Mouse (Mus musculus): ENCODE measurements around the gene Sfxn4. TPM values are rescaled to one million over a fixed set of nuclear protein-coding genes. Genes with fewer than 3 reads are reported as not detected.

Gene Sfxn4
- polyA plus RNA-seq, 1 experiment: 2.7 TPM

- Histone ChIP-seq H3K79me2 (ENCODE audit: control insufficient read depth, insufficient read depth) (no peaks in the 10 kb centered on the region), H3K27me3 (ENCODE audit: control insufficient read depth, insufficient read depth, insufficient read length) (no peaks in the 10 kb centered on the region), H3K4me3 (peak within 1 kb of the TSS; percentile 53), H3ac (ENCODE audit: control insufficient read depth, insufficient read length) (peak within 1 kb of the TSS; percentile 61), H3K36me3 (ENCODE audit: control insufficient read depth, insufficient read depth) (no peaks in the 10 kb centered on the region), H3K4me2 (ENCODE audit: low read depth) (peak within 1 kb of the TSS; percentile 96)
- TF ChIP-seq POLR2A (IDR thresholded peaks at IDR 0.05; ENCODE audit: insufficient read length, low read depth): peak; percentile 48
- TF ChIP-seq TCF12 (IDR thresholded peaks at IDR 0.05; ENCODE audit: insufficient read depth, poor library complexity, severe bottlenecking): no peak
These were observed 28.5 kb upstream of the Sfxn4 start, which contains the start of gene Grk5 for GRCm38 (mm10) chr19:60889714-60890315. TSS of gene Grk5 (plus strand) at chr19:60889749.

GRCm38 (mm10) chr19:60889101-60889713 lies 27.9 kb upstream of the Sfxn4 start:
- peak overlapping the region; percentile 61 for H3ac ChIP-seq (ENCODE audit: control insufficient read depth, insufficient read length)
- H3K4me3 ChIP-seq: peak overlapping the region; percentile 53
- no peaks in the 10 kb centered on the region for H3K79me2 ChIP-seq (ENCODE audit: control insufficient read depth, insufficient read depth)
- no peaks in the 10 kb centered on the region for H3K36me3 ChIP-seq (ENCODE audit: control insufficient read depth, insufficient read depth)
- TF ChIP-seq CEBPB (IDR thresholded peaks at IDR 0.05; ENCODE audit: insufficient read depth, poor library complexity, severe bottlenecking): no peak
- TF ChIP-seq TCF3 (IDR thresholded peaks at IDR 0.05; ENCODE audit: insufficient read length, low read depth): no peak
- TF ChIP-seq MYOD1 (IDR thresholded peaks at IDR 0.05; ENCODE audit: control insufficient read depth in 1 of 3, insufficient read length in 2 of 3, low read depth in 2 of 3): no peak
- TF ChIP-seq REST (IDR thresholded peaks at IDR 0.05; ENCODE audit: insufficient read depth, insufficient read length): no peak
- no peak for TF ChIP-seq TCF12 (IDR thresholded peaks at IDR 0.05; ENCODE audit: insufficient read depth, poor library complexity, severe bottlenecking)
- TF ChIP-seq E2F4 (IDR thresholded peaks at IDR 0.05; ENCODE audit: insufficient read depth): no peak
- H3K27me3 ChIP-seq (ENCODE audit: control insufficient read depth, insufficient read depth, insufficient read length): no peaks in the 10 kb centered on the region
- H3K4me2 ChIP-seq (ENCODE audit: low read depth): peak overlapping the region; percentile 96

DNA sequence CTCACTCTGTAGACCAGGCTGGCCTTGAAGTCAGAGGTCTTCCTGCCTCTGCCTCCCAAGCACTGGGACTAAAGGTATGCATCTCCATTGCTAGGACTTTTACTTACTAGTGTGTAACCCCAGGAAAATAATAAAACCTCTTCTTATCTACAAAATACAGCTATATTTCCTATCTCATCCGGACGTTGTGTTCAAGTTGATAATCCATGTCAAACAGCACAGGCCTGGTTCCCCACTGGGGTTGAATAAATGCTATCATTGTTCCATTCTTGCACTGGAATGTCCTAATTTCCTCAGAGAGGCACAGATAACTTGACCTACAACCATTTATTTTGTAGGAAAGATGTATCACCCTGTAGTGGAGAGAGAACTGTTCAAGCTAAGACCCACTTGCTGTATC lies 26.4 kb upstream of the Sfxn4 start:
- Histone ChIP-seq H3ac (ENCODE audit: control insufficient read depth, insufficient read length) (no peak overlapping the region), H3K79me2 (ENCODE audit: control insufficient read depth, insufficient read depth) (no peaks in the 10 kb centered on the region), H3K4me3 (no peak overlapping the region), H3K36me3 (ENCODE audit: control insufficient read depth, insufficient read depth) (no peaks in the 10 kb centered on the region), H3K27me3 (ENCODE audit: control insufficient read depth, insufficient read depth, insufficient read length) (no peaks in the 10 kb centered on the region), H3K4me2 (ENCODE audit: low read depth) (no peak overlapping the region)
- TF ChIP-seq POLR2AphosphoS2 (IDR thresholded peaks at IDR 0.05; ENCODE audit: insufficient read length, low read depth) (no peak), SRF (IDR thresholded peaks at IDR 0.05; ENCODE audit: control insufficient read depth, insufficient read length, low read depth) (no peak), MAX (IDR thresholded peaks at IDR 0.05; ENCODE audit: low read depth) (no peak), POLR2A (IDR thresholded peaks at IDR 0.05; ENCODE audit: insufficient read length, low read depth) (no peak), CEBPB (IDR thresholded peaks at IDR 0.05; ENCODE audit: insufficient read depth, poor library complexity, severe bottlenecking) (no peak), MYOG (IDR thresholded peaks at IDR 0.05; ENCODE audit: control insufficient read depth in 1 of 3, insufficient read depth in 1 of 3, insufficient read length in 2 of 3, low read depth in 2 of 3) (no peak), USF1 (IDR thresholded peaks at IDR 0.05; ENCODE audit: low read depth) (no peak), TCF3 (IDR thresholded peaks at IDR 0.05; ENCODE audit: insufficient read length, low read depth) (no peak), REST (IDR thresholded peaks at IDR 0.05; ENCODE audit: insufficient read depth, insufficient read length) (no peak), E2F4 (IDR thresholded peaks at IDR 0.05; ENCODE audit: insufficient read depth) (no peak), MYOD1 (IDR thresholded peaks at IDR 0.05; ENCODE audit: control insufficient read depth in 1 of 3, insufficient read length in 2 of 3, low read depth in 2 of 3) (no peak), TCF12 (IDR thresholded peaks at IDR 0.05; ENCODE audit: insufficient read depth, poor library complexity, severe bottlenecking) (no peak)

DNA sequence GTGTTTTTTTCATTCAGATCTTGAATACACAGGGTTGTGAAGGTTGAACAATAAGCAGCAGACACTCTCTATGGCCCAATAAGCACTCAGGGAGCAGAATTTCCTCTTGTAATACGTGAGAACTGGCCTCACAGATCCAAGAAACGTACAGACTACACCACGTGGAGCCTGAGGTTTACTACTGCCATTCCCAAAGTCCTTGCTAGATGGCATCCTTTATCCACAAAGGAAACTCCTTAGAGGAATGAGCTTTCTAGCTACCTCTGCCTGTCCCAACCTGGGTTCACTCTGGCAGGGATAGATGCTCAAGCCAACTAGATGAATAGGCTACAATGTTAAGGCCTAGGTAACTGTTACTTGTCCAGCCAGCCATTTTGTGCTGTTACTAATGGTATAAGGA lies 21.9 kb upstream of the Sfxn4 start:
- Histone ChIP-seq H3K4me2 (ENCODE audit: low read depth) (no peak overlapping the region), H3ac (ENCODE audit: control insufficient read depth, insufficient read length) (no peak overlapping the region), H3K79me2 (ENCODE audit: control insufficient read depth, insufficient read depth) (no peaks in the 10 kb centered on the region), H3K4me3 (no peak overlapping the region), H3K36me3 (ENCODE audit: control insufficient read depth, insufficient read depth) (no peaks in the 10 kb centered on the region), H3K27me3 (ENCODE audit: control insufficient read depth, insufficient read depth, insufficient read length) (no peaks in the 10 kb centered on the region)
- peak; percentile 42 for TF ChIP-seq USF1 (IDR thresholded peaks at IDR 0.05; ENCODE audit: low read depth)
- no peak for TF ChIP-seq CEBPB (IDR thresholded peaks at IDR 0.05; ENCODE audit: insufficient read depth, poor library complexity, severe bottlenecking)

GRCm38 (mm10) chr19:60874064-60874694 lies 12.9 kb upstream of the Sfxn4 start, which contains the start of gene Prdx3:
TSS of gene Prdx3 (minus strand) at chr19:60874556.
- Histone ChIP-seq H3K79me2 (ENCODE audit: control insufficient read depth, insufficient read depth) (peaks cover 13% of the 10 kb centered on the region), H3K4me3 (peak within 1 kb of the TSS; percentile 55), H3K4me2 (ENCODE audit: low read depth) (peak within 1 kb of the TSS; percentile 92), H3K36me3 (ENCODE audit: control insufficient read depth, insufficient read depth) (peaks cover 17% of the 10 kb centered on the region), H3K27me3 (ENCODE audit: control insufficient read depth, insufficient read depth, insufficient read length) (no peaks in the 10 kb centered on the region), H3ac (ENCODE audit: control insufficient read depth, insufficient read length) (peak within 1 kb of the TSS; percentile 52)
- TF ChIP-seq TCF3 (IDR thresholded peaks at IDR 0.05; ENCODE audit: insufficient read length, low read depth) (no peak), REST (IDR thresholded peaks at IDR 0.05; ENCODE audit: insufficient read depth, insufficient read length) (peak; percentile 14), MAX (IDR thresholded peaks at IDR 0.05; ENCODE audit: low read depth) (no peak), POLR2AphosphoS2 (IDR thresholded peaks at IDR 0.05; ENCODE audit: insufficient read length, low read depth) (peak; percentile 96), CEBPB (IDR thresholded peaks at IDR 0.05; ENCODE audit: insufficient read depth, poor library complexity, severe bottlenecking) (no peak), MYOD1 (IDR thresholded peaks at IDR 0.05; ENCODE audit: control insufficient read depth in 1 of 3, insufficient read length in 2 of 3, low read depth in 2 of 3) (peak in 2 of 3 experiments; percentile 47 to 51), E2F4 (IDR thresholded peaks at IDR 0.05; ENCODE audit: insufficient read depth) (no peak), USF1 (IDR thresholded peaks at IDR 0.05; ENCODE audit: low read depth) (no peak), POLR2A (IDR thresholded peaks at IDR 0.05; ENCODE audit: insufficient read length, low read depth) (peak; percentile 99), MYOG (IDR thresholded peaks at IDR 0.05; ENCODE audit: control insufficient read depth in 1 of 3, insufficient read depth in 1 of 3, insufficient read length in 2 of 3, low read depth in 2 of 3) (peak in 2 of 3 experiments; percentile 61 to 66), SRF (IDR thresholded peaks at IDR 0.05; ENCODE audit: control insufficient read depth, insufficient read length, low read depth) (no peak), TCF12 (IDR thresholded peaks at IDR 0.05; ENCODE audit: insufficient read depth, poor library complexity, severe bottlenecking) (no peak)
